Mouse (Mus musculus) retina, postnatal 7 days (tissue): ENCODE results near the gene Ctdnep1.
A peak's percentile ranks its signal among the peaks of the same experiment; 100 is the strongest.

Experiments
- DNase-seq: peaks from one replicate; pipeline ENCODE4 v3.0.0-alpha.2; 2012; ENCODE audit warnings: low read depth, low spot score

The Ctdnep1 gene

DNA sequence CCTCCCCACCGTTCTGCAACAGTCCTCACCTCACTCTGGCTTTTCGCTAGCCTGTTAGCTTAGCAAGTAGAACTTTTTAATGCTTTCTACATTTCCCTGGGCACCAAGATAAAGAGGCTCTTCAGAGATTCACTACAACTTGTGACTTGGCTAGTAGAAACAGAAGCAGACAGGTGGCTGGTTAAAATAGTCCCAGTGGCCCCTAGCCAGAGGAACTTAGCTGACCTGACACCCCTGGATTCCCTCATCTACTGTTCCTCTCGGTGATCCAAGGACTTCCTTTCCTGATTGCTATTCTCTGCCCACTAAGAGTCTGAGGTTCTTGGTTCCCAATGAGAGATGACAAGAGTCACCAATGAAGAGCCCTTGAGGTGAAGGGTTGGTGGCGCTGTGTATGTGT lies 2.4 kb downstream of the Ctdnep1 start:
- DNase-seq, result no peak

DNA sequence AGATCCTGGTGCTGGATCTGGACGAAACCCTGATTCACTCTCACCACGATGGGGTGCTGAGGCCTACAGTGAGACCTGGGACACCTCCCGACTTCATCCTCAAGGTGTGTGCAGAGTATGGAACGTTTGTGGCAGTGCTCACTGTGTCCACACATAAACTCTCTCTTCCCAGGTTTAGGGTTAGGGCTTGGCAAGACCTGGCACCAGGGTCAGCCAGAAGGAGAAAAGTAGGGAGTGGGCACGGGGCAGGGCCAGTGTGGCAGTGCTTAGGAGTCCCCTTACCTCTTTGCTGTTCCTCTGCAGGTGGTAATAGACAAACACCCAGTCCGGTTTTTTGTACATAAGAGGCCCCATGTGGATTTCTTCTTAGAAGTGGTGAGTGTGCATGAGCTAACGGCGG lies 3.5 kb downstream of the Ctdnep1 start:
- no peak for DNase-seq

DNA sequence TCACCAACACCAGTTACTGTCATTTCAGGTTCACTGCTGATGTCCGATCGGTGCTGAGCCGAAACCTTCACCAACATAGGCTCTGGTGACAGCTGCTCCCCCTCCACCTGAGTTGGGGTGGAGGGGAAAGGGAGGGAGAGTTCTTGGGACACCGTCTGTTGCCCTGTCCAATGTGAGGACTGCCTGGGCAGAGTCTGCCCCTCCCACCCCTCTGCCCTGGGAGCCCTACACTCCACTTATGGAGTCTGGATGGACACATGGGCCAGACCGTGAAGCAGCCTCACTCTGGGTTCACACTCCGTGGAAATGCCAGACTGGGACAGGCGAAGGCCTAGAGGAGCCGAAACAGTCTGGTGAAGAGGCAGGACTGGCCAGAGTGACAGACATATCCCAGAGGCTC lies 9.0 kb downstream of the Ctdnep1 start:
- no peak for DNase-seq

DNA sequence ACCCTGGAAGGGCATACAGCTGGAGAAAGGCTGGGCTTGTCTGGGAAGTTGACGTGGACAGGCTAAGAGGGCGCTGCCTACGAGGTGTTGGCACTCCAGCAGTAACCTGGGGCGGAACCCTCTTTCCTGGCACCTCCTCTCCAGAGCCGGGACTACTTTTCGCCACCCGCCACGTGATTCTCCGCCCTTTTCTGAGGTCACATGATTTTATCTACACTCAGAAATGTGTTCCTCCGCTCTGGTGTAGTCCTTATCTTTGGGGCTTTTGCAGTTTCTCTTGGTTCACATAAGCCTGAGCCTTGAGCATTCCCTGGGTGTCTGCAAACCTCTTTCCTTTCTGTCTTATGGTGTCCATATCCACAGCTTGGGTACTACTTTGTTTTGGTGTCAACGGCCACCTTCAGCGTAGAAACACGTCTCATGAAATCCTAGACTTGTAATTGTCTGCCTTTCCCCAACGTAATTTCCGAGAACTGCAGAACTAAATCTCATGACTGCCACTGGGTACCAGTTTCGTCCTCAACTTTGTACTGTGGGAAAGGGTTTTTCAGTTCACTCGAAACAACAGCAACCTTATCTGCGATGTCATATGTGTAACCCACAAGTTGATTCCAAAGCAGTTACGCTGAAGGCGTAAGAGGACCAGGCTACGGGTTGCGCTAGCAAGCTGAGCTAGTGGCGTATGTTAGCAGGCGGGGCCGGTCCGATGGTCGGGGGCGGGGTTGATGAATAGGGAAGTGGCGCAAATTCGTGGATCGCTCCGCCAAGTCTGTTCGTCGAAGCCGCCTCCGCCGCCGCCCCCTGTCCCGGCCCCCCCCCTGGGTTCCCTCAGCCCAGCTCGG lies 10.1 kb downstream of the Ctdnep1 start, which contains the start of gene Gabarap:
TSS of gene Gabarap (plus strand) at position 294 of the 842 bp plus-strand sequence.
- peak; percentile 86 for DNase-seq

DNA sequence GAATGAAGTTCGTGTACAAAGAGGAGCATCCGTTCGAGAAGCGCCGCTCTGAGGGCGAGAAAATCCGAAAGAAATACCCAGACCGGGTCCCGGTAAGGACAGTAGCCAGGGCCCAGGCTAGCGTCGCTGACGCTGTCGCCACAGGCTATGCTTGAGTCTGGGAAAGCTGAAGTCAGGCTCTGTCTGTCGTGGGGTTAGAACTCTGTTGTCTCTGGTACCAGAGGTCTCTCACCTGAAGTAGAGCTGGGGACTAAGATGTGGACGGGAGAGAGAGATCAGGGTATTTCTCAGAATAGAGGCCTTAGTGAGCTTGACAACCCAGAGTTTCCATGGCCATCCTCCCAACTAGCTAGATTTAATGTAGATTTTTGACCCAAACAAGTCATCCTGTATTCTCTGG lies 10.8 kb downstream of the Ctdnep1 start:
- DNase-seq, result no peak

DNA sequence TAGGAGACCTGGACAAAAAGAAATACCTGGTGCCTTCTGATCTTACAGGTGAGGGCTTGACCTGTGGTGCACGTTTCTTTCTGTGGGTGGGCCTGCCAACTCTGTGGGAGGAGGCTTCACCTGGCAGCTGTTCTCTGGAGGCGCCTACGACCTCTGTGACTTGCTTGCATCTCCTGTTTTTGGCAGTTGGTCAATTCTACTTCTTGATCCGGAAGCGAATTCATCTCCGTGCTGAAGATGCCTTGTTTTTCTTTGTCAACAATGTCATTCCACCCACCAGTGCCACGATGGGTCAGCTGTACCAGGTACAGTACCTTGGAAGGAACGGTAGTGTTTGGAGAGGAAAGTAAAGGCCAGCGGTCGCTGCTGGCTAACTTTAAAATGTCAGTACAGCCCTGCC lies 11.4 kb downstream of the Ctdnep1 start:
- DNase-seq, result no peak

DNA sequence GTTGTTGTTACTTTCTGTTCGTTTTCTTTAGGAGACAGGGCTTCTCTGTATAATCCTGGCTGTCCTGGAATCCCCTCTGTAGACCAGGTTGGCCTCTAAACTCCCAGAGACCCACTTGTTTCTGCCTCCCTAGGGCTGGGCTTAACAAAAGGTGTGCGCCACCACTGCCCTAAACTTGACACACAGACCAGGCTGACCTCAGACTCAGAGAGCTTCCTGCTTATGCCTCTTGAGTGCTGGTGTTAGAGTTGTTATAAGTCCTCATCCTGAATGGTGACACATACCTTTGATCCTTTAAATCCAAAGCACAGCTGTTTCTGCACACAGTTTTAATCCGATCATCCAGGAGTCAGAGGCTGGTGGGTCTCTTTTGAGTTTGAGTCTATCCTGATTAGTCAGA lies 12.0 kb downstream of the Ctdnep1 start:
- DNase-seq, result no peak

DNA sequence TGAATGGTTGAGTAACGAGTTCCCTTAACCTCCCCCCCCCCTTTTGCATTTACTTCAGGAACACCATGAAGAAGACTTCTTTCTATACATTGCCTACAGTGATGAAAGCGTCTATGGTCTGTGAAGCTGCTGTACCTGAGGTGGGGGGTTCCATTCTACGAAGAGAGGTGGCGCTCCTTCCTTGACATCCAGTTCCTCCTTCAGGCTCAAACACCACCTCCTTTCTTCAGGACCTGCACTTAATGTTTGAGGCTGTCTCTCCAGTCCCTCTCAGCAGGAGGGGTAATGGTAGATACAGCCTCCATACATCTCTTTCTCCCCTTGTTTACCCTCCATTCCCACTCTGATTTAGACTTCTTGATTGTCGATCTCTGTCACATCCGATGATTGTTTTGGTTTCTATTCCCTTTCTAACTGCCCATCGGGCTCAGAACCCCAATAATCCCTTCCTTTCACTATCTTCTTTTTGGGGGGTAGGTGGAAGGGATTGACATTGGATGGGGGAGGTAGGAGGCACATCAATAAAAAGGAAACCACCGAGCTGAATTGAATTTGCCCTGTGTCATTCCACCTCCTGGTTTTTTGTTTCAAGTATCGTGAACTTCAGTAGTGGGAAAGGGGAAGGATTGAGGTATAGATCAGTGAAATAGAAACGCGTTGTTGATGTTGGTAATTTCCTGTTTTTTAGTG lies 13.6 kb downstream of the Ctdnep1 start:
- DNase-seq, result no peak

DNA sequence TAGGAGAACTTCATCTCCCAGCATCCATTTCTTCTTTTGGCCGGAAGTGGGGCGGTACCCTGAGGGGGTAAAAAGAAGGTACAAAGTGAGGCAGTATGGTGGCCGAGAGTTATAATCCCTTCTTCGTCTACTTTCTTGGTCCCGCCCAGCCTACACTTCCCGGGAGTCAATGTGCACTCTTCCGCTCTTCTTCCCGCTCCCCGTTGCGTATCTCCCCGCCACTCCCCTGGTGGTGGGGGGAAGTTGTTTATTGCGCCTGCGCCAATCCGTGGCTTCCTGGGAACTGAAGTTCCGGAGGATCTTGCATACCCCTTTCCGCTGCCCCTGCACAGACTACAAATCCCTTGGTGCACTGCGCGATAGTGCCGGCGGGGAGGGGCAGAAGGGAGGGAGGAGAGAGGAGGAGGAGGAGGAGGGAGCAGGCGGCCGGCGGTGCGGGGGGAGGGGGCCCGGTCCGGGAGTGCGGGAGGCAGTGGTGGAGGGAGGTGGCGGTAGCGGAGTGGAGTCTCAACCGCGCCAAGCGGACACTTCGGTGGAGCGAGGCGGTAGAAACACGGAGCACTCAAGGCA lies 14.5 kb downstream of the Ctdnep1 start, which contains the start of gene Phf23:
TSS of gene Phf23 (plus strand) at position 387 of the 570 bp plus-strand sequence.
- DNase-seq, result peak; percentile 98

DNA sequence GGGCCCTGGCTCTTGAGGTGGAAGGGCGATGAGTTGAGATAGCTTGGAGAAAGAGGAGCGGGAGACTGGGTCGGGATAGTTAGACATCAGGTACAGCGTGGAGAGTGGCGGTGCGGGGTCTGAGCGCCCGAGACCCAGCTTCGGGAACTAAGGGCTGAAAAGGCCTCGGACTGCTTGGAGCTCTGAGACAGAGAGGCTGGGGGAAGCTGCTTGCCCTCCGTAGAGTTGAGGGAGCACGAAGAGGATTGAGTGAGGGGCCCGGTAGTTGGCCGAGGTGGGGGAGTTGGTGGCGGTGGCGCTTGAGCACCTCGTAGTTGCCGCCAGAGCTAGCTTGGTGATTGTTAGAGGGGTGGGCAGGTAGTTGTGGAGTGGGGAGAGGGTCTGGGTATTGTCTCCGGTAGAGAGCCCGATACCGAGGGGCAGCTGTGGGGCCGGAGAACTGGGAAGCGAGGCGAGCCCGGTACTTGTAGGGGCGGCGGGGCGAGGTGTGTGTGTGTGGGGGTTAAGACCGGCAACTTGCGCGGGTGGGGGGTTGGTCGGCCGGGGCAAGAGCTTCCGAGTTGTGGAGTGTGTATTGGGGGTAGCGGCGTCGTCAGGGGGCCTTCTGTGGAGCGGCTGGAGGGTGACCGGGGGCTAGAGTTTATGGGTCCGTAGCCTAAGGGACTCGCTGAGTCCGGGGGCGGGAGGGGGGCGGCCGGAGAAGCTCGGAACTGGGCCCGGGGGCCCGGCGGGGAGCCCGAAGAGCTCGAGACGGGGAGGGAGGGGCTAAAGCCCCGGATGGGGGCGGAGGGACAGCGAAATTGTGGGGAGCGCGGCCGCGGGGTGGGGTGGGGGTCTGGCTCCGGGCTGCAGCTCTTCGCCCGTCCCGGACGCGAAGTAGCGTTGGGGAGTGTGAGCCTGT lies 15.5 kb downstream of the Ctdnep1 start:
- no peak for DNase-seq

DNA sequence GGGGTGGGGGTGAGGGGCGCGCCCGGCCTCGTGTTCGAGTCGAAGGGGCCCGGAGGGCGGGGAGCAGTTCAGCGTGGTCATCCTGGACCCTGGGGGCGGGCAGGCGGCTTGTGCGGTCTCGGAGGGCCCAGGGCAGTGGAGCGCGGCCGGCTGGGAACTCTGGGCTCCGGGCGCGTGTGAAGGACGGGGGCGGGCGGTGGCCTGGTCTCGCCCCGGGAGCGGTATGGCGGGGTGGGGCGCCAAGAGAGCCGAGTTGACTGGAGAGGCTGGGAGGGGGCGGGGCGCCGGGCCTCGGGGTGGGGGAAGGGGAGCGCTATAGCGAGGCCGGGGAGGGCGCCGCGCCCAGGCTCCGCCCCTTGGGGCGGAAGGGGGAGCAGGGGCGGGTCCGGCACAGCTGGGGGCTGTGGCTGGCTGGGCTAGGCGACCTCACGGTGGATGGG lies 16.1 kb downstream of the Ctdnep1 start:
- peak; percentile 69 for DNase-seq

DNA sequence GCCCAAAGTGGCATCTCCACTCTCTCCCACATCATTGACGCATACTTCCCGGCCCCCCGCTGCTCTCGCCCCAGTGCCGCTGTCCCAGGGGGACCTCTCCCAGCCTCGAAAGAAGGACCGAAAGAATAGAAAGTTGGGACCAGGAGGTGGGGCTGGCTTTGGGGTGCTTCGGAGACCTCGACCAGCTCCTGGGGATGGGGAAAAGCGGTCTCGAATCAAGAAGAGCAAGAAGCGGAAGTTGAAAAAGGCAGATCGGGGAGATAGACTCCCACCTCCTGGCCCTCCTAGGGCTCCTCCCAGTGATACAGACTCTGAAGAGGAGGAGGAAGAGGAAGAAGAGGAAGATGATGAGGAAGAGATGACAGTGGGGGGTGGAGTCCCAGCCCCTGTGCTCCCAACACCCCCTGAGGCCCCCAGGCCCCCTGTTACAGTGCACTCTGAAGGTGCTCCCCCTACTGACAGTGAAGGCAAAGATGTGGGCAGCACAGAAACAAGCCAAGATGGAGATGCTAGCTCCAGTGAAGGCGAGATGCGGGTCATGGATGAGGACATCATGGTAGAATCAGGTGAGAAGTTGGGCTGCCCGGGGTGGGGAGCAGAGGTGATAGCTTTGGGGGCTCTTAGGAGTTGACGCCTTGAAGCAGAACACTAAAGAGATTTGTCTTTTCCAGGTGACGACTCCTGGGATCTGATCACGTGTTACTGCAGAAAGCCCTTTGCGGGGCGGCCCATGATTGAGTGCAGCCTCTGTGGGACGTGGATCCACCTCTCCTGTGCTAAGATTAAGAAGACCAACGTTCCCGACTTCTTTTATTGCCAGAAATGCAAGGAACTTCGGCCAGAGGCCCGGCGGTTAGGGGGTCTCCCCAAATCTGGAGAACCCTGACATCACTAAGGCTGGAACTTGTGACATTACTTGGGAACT lies 17.9 kb downstream of the Ctdnep1 start:
- no peak for DNase-seq

DNA sequence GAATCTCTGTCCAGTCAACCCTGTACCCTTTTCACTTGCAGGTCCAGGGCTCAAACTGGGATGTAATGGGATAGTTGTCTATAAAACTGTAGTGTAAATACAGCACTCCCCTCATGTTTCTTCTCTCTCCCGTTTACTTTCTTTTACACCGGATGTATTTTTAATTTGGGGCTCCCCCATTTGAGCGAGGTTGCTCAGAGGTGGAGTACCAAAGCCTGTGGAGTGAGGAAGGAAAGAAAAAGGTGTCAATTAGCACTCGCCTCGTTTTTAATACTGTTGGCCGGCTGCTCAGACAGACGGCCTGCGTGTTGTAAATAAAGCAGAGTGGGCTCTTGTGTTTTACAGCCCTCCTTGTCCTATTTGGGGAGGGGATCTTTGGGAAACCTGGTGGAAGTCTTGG lies 18.7 kb downstream of the Ctdnep1 start:
- no peak for DNase-seq

DNA sequence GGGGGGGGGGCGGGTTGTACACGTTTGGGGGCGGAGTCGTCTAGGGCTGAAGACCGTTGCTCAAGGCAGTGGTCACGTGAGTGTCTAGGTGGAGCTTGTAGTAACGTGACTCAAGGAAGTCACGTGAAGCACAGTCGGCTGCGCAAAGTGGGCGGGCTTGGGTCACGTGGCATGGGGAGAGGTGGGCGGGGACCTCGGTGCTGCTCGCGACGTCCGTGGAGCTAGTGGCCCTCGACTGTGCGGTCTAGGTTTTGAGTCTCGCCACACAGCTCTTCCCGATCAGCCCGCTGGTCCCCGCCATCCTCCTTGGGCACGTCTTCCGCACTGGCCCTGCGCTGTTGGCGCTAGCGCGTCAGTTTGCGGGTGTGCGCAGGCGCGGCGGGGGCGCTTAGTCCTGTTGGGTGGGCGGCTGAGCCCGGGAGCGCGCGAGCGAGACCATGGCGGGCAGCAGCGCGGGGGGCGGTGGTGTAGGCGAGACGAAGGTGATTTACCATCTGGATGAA lies 19.5 kb downstream of the Ctdnep1 start, which contains the start of gene Dvl2:
TSS of gene Dvl2 (plus strand) at position 200 of the 503 bp plus-strand sequence.
- peak; percentile 90 for DNase-seq

DNA sequence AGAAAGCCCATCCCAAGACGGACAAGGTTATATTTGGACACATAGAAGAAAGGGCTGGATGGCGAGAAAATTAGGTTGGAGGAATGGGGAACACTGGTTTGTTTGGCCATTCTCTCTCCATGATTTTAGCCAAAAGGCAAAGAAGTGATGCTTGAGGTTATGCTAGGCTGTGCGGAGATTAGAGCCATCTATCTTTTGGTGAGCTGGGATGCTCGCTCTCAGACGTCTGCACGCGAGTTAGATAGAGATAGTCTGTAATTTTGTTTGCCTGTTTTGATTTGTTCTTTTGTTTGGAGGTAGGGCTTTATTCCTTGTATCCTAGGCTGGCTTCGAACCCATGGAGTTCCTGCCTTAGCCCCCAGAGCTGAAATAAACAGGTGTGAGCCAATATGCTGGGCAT lies 20.2 kb downstream of the Ctdnep1 start:
- no peak for DNase-seq

DNA sequence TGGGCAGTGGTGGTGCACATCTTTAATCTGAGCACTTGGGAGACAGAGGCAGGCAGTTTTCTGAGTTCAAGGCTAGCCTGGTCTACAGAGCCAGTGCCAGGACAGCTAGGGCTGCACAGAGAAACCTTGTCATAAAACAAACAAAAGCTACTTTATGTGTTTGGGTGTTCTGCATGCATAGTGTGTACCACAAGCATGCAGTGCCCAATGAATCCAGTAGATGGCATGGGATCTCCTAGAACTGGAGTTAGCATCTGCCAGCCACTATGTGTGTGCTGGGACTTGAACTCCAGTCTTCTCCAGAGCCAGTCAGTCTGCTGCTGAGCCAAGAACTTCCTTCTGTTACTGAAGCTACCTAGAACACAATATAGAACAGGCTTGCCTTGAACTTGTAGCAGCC lies 20.9 kb downstream of the Ctdnep1 start:
- no peak for DNase-seq

DNA sequence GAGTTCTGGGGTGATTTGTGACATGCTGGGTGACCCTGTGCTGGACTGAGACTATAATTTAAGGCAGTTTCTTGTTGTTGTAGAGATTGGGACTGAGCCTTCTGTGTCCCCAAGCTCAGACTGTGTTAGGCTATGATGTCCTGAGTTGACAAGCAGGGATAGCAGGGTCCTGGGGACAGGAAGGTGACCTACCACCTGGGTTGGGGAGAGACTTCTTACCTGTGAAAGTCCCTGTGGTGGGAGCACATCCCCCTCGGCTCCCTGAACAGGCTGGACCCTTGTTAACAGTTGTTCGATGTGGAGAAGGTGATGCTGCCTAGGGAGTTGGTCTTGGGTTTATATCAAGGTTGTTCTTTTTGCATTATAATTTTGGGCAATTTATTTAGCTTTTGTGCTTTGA lies 21.5 kb downstream of the Ctdnep1 start:
- DNase-seq, result no peak

DNA sequence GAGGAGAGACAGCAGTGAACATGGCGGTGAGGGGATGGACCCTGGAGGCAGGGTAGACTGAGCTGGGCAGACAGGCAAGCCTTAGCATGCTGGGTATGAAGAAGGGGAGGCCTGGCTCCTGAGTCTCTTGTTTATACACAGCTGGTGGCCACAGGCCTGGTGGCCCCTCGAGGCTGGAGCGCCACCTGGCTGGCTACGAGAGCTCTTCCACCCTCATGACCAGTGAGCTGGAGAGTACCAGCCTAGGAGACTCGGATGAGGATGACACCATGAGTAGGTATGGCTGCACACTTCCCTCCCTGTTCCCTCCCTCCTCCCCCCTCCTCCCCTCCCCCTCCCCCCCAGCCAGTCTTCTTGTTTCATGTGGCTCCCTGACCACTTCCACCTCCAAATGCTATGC lies 24.6 kb downstream of the Ctdnep1 start:
- DNase-seq, result no peak

DNA sequence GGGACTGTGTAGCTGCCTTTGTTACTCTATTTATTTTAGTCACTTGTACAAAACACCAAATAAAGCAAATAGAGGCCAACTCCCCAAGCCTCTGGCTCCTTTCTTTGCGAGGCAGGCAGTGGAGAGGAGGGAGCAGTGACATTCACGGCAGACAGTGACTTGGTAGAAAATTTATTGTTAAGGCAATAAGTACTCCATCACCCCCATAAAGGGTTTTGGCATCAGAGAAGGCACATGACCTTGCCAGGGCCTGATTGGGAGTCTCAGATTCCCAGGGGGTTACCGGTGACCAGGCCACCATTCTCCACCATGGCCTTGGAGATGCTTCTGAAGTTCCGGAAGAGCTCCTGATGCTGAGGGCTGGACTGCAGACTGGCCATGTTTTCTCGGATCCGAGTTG lies 29.1 kb downstream of the Ctdnep1 start:
- no peak for DNase-seq

DNA sequence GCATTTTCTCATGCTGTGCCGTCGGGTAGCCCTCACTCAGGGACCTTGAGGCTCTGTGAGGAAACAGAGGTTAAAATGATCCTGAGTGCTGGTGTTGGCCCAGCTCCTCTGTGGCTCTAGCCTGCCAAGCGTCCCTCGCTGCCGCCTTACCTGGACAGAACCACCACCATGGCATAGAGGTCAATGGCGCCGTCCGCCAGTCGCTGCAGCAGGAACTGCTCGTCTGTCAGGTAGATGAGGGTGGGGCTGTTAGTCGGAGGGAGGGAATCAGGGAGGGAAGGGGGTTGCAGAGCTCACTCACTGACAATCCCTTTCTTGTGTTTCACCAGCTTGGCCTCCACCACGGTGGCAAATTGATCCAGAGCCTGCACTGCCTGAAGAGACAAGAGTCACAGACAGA lies 29.6 kb downstream of the Ctdnep1 start:
- no peak for DNase-seq
